Mouse (Mus musculus) cortical plate, adult 2 months (tissue): ENCODE data around the gene Gm49342.

Source experiments
- CTCF ChIP-seq: fragments of 200-500 bp; IDR thresholded peaks from 2 replicates; pipeline ENCODE4 v1.5.1; 2011; ENCODE audit warnings: mild to moderate bottlenecking, control low read depth, low read length; ENCODE audit not compliant: insufficient read depth; ENCODE audit errors: extremely low read depth
- POLR2A ChIP-seq: fragments of 200-500 bp; IDR thresholded peaks from 2 replicates; pipeline ENCODE4 v1.6.1; 2011; ENCODE audit warnings: mild to moderate bottlenecking, low read length, control low read depth; ENCODE audit not compliant: insufficient read depth; ENCODE audit errors: extremely low read depth

DNA sequence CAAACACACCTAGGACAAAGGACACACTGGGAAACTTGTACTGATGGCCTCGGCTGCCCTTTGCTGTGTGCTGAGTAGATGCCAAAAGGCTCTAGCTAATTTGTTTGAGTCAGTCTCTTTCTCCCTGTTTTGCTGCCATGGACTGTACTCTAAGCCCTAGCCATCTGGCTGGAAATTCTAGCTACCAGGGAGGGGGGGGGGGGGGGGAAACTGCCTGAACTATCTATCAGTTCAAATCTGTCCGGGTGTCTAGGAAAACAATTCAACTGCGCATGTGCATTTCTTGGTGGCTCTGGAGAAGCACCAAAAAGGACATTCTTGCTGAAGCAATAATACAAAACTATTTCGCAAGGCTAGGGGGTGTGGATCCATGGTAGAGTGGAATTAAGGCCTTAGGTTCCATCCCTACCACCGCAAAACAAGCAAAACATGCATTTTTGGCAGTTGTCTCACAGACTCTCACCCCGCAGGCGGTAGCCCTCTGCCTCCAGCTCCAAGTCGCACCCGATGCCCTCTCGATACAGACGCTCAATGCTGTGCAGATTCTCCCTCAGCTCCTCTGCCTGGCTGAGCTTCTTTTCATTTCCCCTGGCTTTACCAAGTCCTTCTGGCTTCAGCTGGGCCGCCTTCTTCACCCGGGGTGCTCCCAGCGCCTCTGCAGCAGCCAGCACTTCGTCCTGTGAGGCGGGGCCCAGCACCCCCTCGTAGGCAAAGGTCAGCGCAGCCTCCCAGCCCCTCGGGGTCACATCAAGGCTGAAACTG lies 48.2 kb upstream of the Gm49342 start:
- TF ChIP-seq CTCF = no peak
- TF ChIP-seq POLR2A = no peak
